Mouse (Mus musculus) heart, embryonic 16.5 days (tissue): Measurements from ENCODE around the gene Peli2. TPM values are rescaled to one million over a fixed set of nuclear protein-coding genes. Genes with fewer than 3 reads are reported as not detected.
A peak's percentile ranks its signal among the peaks of the same experiment; 100 is the strongest.

ENCODE experiments used
- ATAC-seq: fragments of 200-750 bp; cut with Nextera tagmentation; replicated peaks from 2 replicates; pipeline ENCODE4 v1.8.0; 2017; ENCODE audit warnings: moderate number of reproducible peaks; ENCODE audit not compliant: insufficient read depth, low FRiP score; ENCODE audit errors: extremely low read depth
- H3K27ac ChIP-seq: fragments of 300-500 bp; sonication (generic); 2 replicates; pipeline ENCODE4 v1.5.1; 2014; ENCODE audit warnings: mild to moderate bottlenecking, low read length, control low read depth, moderate library complexity
- H3K27me3 ChIP-seq: fragments of 300-500 bp; sonication (generic); 2 replicates; pipeline ENCODE4 v1.6.1; 2014; ENCODE audit warnings: low read length, mixed read lengths; ENCODE audit not compliant: control insufficient read depth, insufficient read depth
- H3K36me3 ChIP-seq: fragments of 300-500 bp; sonication (generic); 2 replicates; pipeline ENCODE4 v1.6.1; 2014; ENCODE audit not compliant: control insufficient read depth, insufficient read depth
- H3K4me1 ChIP-seq: fragments of 300-500 bp; sonication (generic); 2 replicates; pipeline ENCODE4 v1.6.1; 2014; ENCODE audit warnings: low read length, mixed read lengths; ENCODE audit not compliant: control insufficient read depth, insufficient read depth
- H3K4me2 ChIP-seq: fragments of 300-500 bp; sonication (generic); 2 replicates; pipeline ENCODE4 v1.6.1; 2014; ENCODE audit warnings: low read depth, mild to moderate bottlenecking, control low read depth, low read length
- H3K4me3 ChIP-seq: fragments of 300-500 bp; sonication (generic); 2 replicates; pipeline ENCODE4 v1.5.1; 2014; ENCODE audit warnings: mild to moderate bottlenecking, control low read depth, low read length
- H3K9ac ChIP-seq: fragments of 300-500 bp; sonication (generic); 2 replicates; pipeline ENCODE4 v1.6.1; 2014; ENCODE audit warnings: low read length, control low read depth
- H3K9me3 ChIP-seq: fragments of 300-500 bp; sonication (generic); replicated peaks from 2 replicates; pipeline ENCODE4 v1.6.1; 2016; ENCODE audit warnings: low read length; ENCODE audit not compliant: control insufficient read depth
- WGBS: fragments of 180-500 bp; shearing (Covaris S2); extraction: QIAGEN DNeasy Blood & Tissue Kit; methylation state at CpG from one replicate; pipeline ENCODE4 v1.1.7; 2014; 5-methylcytosine and 5-hydroxymethylcytosine counted together
- polyA plus RNA-seq: library from polyadenylated mRNA; unstranded; fragments of >200 nt; fragmentation: Nextera tagmentation; extraction: Ambion mirVana; gene quantifications from 2 replicates; pipeline ENCODE4 v1.2.1, GENCODE M21; 2015

The Peli2 gene
- polyA plus RNA-seq, 1 experiment from 2014 or later: 2.6 TPM

DNA sequence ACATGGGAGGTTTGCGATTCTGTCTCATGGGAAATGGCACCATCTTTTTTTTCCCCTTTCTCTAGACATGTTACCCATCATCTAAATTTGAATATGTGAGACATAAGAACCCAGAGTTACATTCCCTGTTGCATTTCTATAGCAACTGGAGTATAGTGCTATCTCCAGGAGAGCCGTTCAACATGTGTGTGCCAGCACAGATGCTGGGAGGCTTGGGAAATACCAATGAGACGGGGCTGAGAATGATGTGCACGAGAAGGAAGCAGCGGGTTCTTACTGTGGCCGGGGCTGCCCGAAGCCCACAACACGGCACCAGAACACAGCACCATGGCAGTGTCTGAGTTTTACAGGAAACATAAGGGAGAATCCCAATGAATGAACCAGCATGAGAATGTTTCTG is 29.5 kb upstream of the Peli2 start:
- H3K9me3 ChIP-seq: no peaks in the 10 kb centered on the region; the same call in 1 of the 2 replicates
- H3K27ac ChIP-seq: no peak overlapping the region
- WGBS: 84% methylated on average over 8 of the region's 8 CpGs
- no peak overlapping the region for H3K9ac ChIP-seq
- H3K36me3 ChIP-seq: no peaks in the 10 kb centered on the region
- H3K4me3 ChIP-seq: no peak overlapping the region
- no peak overlapping the region for H3K4me2 ChIP-seq
- no peaks in the 10 kb centered on the region for H3K27me3 ChIP-seq
- H3K4me1 ChIP-seq: no peaks in the 10 kb centered on the region
- ATAC-seq: no peak

DNA sequence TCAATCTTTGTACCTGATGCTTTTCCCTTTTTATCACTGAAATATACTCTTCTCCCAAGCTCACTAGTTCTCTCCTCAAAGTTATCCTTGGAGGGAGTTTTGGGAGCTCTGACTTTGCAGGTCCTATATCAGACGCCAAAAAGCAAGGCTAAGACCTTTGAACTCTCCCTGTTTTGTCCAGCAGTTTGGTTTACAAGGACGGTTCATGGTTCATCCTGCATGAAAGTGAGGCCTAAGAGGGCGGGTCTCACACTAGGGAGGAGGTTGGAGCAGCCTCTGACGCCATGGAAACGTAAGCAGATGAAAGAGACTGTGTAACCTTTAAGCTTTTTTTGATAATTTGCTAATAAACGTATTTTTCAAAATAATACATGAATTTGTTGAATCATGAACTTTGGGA is 22.4 kb upstream of the Peli2 start:
- H3K4me3 ChIP-seq: no peak overlapping the region
- WGBS: 66% methylated on average over 6 of the region's 6 CpGs
- no peak overlapping the region for H3K4me2 ChIP-seq
- H3K27me3 ChIP-seq: no peaks in the 10 kb centered on the region
- H3K9ac ChIP-seq: no peak overlapping the region
- no peaks in the 10 kb centered on the region for H3K4me1 ChIP-seq
- no peaks in the 10 kb centered on the region for H3K9me3 ChIP-seq
- no peak overlapping the region for H3K27ac ChIP-seq
- H3K36me3 ChIP-seq: no peaks in the 10 kb centered on the region
- no peak for ATAC-seq

DNA sequence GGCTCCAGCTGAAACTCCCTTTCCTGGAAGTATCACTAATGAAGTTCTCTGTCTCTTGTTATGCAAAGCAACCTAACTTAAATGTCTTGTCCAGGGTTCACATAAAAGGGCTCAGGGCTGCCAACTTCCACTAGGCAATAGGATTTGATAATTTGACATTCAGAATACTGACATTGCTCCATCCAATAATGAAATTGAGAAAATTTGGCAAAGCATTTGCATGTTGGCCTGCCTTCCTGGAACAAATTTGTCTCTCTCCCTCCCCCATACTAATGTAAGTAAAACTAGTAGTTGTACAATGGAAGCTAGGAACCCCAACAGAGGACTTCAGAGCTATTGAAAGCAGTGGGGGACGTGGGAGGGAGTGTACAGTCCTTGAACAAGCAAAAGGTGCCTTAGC is 21.3 kb upstream of the Peli2 start:
- Histone ChIP-seq H3K27ac (no peak overlapping the region), H3K27me3 (no peaks in the 10 kb centered on the region), H3K36me3 (no peaks in the 10 kb centered on the region), H3K9me3 (no peaks in the 10 kb centered on the region), H3K4me1 (no peaks in the 10 kb centered on the region), H3K4me2 (no peak overlapping the region), H3K9ac (no peak overlapping the region), H3K4me3 (no peak overlapping the region)
- no peak for ATAC-seq
- 69% methylated on average over 1 of the region's 1 CpGs for WGBS

DNA sequence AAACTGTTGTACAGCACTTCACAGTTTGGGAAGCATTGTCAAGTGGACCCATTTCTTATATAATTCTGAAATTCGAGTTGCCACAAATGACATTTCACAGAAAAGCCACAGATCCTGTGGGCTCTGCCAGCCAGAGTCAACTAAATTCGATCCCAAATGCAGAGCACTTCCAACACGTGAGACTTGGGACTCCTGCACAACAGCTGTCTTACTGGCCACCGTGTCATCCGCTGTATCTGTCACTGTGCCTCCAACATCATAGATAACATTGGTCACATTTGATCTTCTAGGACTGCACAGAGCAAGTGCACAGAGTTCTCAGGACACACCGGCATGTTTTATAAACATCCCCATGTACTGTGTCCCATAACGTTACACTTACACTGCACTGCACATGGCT is 14.2 kb upstream of the Peli2 start:
- Histone ChIP-seq H3K9ac (no peak overlapping the region), H3K27me3 (no peaks in the 10 kb centered on the region), H3K4me1 (no peaks in the 10 kb centered on the region), H3K9me3 (no peaks in the 10 kb centered on the region), H3K4me2 (no peak overlapping the region), H3K36me3 (no peaks in the 10 kb centered on the region), H3K27ac (no peak overlapping the region), H3K4me3 (no peak overlapping the region)
- WGBS: 77% methylated on average over 7 of the region's 7 CpGs
- no peak for ATAC-seq

DNA sequence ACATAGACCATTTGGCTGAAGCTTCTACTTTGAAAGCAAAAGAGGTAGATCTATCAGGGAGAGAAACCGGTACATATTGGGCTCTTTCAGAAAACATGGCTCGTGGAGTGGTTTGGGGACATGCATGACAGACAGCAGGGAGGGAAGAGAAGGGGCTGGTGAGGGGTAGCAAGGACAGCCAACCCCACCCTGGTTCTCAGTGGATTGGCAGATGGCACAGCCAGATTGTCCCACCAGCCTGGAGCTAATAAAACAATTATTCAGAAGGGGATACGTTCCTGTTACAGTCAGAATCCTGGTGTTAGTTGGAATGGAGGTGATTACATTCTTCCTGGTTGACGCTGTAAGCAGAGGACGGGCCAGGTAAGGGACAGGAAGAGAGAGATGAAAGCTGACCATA is 2.6 kb upstream of the Peli2 start:
- Histone ChIP-seq H3K9me3 (no peaks in the 10 kb centered on the region), H3K9ac (no peak overlapping the region), H3K27ac (no peak overlapping the region), H3K4me1 (peaks cover 7% of the 10 kb centered on the region; the same call in 1 of the 2 replicates), H3K36me3 (no peaks in the 10 kb centered on the region), H3K4me3 (no peak overlapping the region), H3K4me2 (no peak overlapping the region), H3K27me3 (peaks cover 6% of the 10 kb centered on the region)
- no peak for ATAC-seq
- WGBS: 87% methylated on average over 5 of the region's 5 CpGs

DNA sequence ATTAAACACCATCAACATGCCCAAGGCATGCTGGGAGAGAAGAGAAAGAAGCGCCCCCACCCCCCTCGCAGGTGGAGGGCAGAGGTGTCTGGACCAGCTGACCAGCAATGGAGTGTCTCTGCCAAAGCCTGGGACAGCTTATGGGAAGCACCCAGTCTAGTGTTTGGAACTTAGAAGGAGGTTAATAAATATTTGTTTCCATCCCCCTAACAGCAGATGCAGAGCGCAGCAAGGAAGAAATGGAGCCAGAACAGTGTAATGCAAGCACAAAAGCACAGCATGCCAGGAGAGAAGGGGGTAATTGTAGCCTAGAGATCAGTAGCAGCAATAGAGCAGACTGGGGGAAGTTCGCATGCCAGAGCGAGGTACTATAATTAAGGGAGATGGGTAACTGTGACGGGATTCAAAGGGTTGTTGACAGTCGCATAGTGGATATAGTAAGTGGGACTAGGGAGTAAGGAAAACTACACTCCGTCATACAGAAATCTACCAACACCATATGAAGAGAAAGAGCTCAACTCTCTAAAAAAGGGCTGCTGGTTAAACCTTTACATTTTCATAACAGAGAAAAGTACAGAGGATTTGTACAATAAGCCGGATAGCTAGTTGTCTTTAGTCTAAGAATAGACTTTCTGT is 1.5 kb upstream of the Peli2 start:
- peaks cover 7% of the 10 kb centered on the region; the same call in 1 of the 2 replicates for H3K4me1 ChIP-seq
- H3K4me3 ChIP-seq: no peak overlapping the region
- H3K4me2 ChIP-seq: no peak overlapping the region
- peaks cover 11% of the 10 kb centered on the region for H3K27me3 ChIP-seq
- no peaks in the 10 kb centered on the region for H3K9me3 ChIP-seq
- H3K36me3 ChIP-seq: no peaks in the 10 kb centered on the region
- no peak overlapping the region for H3K9ac ChIP-seq
- no peak for ATAC-seq
- no peak overlapping the region for H3K27ac ChIP-seq
- 16% methylated on average over 9 of the region's 9 CpGs for WGBS

DNA sequence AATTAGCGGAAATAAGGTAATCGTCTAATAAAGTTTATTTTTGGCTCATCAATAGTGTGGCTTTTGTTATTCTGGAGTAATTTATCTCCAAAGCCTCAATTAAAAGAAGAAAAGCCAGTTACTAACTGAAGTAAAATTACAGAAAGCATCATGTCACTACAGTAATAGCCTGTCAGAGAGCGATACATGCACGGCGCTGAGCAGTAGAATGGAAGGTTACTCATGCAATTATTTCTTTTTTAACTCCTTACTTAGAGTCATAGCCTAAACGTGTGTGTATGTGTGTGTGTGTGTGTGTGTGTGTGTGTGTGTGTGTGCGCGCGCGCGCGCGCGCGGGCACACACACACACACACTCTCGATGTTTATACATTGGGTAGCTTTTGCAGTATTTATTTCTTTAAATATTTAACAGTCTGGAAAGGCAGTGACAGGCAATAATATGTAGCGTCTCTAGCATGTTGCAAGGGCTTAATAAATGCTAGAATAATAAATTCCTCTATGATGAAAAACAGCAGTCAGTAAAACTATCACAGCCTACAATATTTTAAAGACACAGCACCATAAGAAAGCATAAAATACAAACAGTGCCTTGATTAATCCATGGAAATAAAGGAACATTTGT is 864 bp upstream of the Peli2 start:
- Histone ChIP-seq H3K4me1 (peaks cover 7% of the 10 kb centered on the region; the same call in 1 of the 2 replicates), H3K4me3 (peak overlapping the region; percentile 39), H3K9ac (no peak overlapping the region), H3K9me3 (no peaks in the 10 kb centered on the region), H3K4me2 (peak overlapping the region; percentile 86), H3K27me3 (peaks cover 12% of the 10 kb centered on the region), H3K27ac (no peak overlapping the region), H3K36me3 (no peaks in the 10 kb centered on the region)
- ATAC-seq: no peak
- 15% methylated on average over 17 of the region's 17 CpGs for WGBS

DNA sequence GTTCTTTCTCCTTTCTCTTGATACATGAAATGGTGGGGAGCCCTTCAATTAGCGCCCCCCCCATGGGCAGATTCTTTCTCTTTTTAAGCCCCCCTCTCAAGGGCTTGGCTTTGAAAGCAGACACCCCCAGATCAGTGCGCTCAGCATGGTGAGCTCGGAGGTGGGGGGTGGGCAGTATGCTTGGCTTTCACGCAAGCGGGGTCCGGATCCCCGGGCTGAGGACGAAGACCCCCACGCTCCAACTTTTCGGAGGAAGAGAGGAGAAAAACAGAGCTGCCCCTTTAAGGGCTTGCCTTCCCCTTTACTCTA is 226 bp upstream of the Peli2 start:
- Histone ChIP-seq H3K36me3 (no peaks in the 10 kb centered on the region), H3K4me2 (peak overlapping the region; percentile 86), H3K27ac (no peak overlapping the region), H3K9me3 (no peaks in the 10 kb centered on the region), H3K4me3 (peak overlapping the region; percentile 72), H3K4me1 (peaks cover 7% of the 10 kb centered on the region; the same call in 1 of the 2 replicates), H3K27me3 (peaks cover 17% of the 10 kb centered on the region), H3K9ac (peak overlapping the region; percentile 76)
- 0% methylated on average over 10 of the region's 10 CpGs for WGBS
- no peak for ATAC-seq

DNA sequence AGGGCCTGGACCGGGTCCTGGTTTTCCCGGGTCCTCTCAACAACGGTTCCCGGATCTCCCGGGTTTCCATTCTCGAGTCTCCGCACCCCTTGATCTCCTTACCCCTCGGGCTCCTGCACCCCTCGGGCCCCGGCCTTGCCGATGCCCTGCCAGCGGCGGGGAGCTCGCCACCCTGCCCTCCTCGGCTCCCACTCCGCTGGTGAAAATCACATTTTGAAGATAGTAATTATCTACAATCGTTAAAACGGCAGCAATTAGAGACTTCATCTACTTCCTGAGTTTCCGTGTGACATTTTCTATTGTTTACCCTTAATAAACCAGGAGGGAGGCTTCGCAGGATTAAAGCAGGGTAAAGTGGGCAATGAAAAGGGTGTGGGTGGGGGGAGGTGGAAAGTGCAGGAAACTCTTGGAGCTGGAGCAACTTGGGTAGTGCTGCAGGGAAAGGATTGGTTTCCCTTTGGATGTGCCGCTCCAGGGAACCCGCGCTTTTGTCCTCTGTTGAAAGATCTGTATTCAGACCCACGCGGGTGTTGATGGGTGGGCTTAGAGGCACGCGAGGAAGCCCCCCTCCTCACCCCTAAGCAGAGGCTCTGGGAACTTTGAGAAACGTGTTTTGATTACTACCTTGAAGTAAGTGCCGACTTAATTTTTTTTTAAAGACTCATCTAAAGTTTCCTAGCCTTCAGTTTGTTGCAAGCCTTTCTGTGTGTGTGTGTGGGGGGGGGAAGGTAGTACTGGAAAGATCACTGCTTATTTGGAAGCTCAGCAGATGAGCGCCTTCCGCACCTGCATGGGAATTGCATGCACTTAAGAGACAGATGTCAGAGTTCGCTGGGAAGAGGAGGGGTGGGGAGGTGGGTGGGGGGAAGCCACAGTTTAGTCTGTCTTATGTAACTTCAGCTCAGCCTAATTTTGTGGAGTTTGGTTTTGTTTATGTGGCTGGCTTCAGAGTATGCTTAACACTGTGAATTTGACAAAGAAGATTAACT is 1.2 kb downstream of the Peli2 start:
- Histone ChIP-seq H3K27me3 (peaks cover 17% of the 10 kb centered on the region), H3K4me3 (peak overlapping the region; percentile 72), H3K27ac (peak overlapping the region; percentile 67), H3K9ac (peak overlapping the region; percentile 76), H3K4me2 (peak overlapping the region; percentile 86), H3K36me3 (no peaks in the 10 kb centered on the region), H3K4me1 (peaks cover 7% of the 10 kb centered on the region; the same call in 1 of the 2 replicates), H3K9me3 (no peaks in the 10 kb centered on the region)
- 2% methylated on average over 32 of the region's 32 CpGs for WGBS
- no peak; the same call in 1 of the 2 replicates for ATAC-seq
